Mouse (Mus musculus) CD4-positive, CD25-positive, alpha-beta regulatory T cell, adult 4 months (primary cell): Measurements from ENCODE around the gene Gm4756. TPM values are rescaled to one million over a fixed set of nuclear protein-coding genes. Genes with fewer than 3 reads are reported as not detected.
"Not testable (repeated sequence)": the region's sequence is repeated elsewhere in the genome, so short reads cannot be mapped to it uniquely, and the experiment has no call there.

Experiments
- ATAC-seq: one replicate; pipeline ENCODE4 v1.8.0; 2017
- polyA plus RNA-seq, 2 experiments: library from polyadenylated mRNA; unstranded; fragments of 100-300 nt; shearing (Covaris generic); gene quantifications; one replicate each; pipeline ENCODE4 v1.2.1; 2017

Gm4756 gene
- polyA plus RNA-seq, 2 experiments from 2014 or later = not detected

DNA sequence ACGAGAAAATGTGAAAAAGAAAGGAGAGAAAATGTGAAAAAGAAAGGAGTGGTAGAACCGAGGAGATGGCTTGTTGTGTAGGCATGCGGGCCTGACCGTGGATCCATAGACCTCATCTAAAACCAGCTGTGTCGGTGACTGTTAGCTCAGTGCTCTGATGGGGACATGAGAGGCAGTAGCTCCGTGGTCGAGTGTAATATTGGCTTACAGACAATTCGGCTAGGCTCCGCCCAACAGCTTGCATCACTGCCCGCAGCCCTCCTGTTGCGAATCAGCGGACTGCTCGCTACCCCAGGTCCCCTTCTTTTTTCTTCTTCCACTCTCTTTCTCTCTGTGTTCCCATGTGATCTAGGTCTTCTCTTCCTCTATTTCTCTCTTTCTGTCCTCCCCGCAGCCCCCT lies 540 bp downstream of the Gm4756 start:
- no peak for ATAC-seq

DNA sequence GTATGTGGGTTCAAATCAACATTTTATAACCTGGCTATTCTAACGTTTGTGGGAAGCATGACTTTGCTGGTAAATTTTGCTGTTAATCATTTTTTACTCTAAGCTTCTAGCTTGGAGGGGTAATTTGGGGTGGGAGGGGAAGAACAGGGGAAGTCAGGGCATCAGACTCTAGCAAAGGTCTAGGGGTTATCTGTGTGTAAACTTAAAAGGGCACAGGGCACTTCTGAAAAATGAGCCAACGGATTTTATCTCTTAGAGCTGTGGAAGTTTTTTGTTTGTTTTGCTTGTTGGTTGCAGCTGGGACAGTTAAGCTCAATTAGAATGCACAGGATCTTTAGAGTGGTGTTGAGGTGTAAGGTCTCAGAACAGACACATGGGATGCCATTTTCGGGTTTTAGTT lies 11.4 kb downstream of the Gm4756 start:
- ATAC-seq = no peak

DNA sequence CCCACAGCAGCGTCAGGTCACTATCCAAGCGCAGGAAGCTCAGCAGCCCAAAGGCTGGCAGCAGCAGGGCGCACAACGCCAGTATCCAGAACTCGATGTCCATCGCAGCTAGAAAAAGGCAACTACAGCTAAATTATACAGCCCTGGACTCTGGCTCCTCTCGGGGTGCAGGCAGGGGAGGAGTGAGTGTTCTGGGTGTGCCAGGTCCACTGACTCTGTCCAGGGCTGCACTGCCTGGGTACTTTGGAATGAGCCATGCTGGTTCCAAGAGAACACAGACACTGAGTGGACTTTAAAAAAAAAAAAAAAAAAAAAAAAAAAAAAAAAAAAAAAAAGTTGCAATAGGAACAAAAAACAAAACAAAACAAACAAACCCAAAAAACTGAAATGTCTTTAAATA lies 20.7 kb downstream of the Gm4756 start:
- ATAC-seq = no peak

DNA sequence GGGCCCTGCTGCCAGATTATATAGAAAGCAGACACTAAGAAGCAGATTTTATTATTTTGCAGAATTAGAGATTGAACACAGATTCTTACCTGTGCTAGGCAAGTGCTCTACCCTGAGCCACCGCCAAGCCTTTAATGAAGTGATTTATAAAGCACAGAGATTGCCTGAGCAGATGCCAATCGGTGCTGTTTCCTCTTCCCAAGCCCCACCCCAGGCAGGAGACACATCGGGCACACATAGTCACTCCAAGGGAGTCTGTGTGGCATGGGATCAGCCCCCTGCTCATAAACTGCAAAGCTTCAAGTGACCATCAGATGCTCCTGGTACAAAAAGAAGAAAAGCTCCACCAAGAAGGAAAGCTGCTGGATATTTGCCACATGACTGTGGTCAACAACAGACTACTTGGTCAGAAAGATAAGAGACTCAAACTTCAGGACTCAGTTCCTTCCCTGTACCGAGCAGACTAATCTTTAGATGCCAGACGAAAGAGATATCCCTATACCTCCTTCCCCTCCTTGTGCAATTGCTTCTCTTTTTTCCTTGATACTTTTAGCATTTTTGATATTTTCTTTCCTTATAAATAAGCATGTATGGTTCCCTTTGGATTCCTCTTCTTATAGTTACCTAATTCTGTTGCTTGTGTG lies 26.5 kb downstream of the Gm4756 start:
- no peak for ATAC-seq

DNA sequence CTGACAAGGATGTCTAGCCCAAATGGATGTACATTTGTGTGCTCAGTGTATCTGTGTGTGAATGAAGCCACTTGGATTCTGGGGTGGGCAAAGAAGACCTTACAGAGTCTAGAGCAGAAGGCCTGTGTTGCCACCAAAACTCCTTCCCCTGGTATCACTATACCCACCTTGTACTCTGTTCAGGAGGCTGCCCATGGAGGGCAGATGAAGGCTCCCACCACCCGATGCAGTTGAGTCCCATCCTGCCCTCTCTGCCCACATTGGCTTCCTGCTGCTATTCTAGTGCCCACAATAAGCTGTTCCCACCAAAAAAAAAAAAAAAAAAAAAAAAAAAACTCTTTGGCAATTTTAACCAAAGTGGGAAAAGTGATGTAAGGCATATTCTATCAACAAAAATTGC lies 28.0 kb downstream of the Gm4756 start:
- no peak for ATAC-seq

DNA sequence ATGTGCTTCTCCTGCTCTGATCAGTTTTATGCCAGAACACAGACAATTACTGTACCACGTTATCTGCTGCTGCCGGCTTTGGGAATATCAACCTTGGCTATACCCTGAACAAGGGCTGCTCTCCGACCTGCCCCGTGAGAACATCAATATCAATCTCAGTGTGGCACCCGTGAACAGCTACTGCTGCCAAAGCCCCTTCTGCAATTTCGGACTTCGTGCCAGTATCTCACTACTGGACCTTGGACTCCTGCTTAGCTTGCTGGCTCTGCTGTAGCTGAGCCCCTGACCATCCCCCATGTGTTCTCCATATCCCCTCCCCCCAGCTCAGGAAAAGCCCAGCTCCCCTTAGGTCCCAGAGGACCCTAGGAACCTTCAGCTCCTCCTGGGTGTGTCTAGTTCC lies 28.6 kb downstream of the Gm4756 start:
- no peak for ATAC-seq

DNA sequence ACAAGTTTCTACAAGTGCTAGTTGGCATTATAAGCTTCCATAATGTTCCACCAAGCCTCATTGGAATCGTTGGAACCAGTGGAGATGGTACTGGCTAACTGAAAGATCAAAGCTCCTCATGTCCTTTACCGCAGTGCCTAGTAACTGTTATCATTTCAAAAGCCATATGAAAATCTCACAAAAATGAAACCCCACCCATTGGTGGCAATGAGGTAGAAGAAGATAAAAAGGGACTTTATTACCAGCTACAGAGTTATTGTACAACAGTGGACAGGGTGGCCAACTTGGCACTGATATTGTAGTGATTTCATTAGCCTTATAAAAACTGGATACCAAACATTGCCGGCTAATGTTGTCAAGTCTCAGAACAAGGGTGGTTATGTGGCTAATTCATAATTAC lies 37.4 kb downstream of the Gm4756 start:
- no peak for ATAC-seq

DNA sequence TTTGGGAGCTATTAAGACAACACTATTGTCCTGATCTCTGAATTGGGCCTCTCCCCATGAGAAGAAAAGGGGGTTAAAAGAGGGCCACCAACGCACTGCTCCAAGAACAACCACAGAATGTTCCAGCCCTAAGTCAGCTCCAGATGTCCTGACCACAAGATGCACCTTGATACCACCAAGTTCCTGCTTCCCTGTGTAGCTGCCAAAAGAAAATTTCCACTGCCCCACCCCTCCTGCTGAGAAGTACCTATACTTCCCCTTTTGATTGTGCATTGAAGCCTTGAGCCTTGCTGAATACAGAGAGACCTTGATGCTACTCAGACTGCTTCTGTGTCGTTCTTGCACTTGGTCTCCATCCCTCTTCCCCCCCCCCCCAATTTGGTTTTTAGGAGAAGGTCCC lies 50.7 kb downstream of the Gm4756 start:
- not testable (repeated sequence) for ATAC-seq

DNA sequence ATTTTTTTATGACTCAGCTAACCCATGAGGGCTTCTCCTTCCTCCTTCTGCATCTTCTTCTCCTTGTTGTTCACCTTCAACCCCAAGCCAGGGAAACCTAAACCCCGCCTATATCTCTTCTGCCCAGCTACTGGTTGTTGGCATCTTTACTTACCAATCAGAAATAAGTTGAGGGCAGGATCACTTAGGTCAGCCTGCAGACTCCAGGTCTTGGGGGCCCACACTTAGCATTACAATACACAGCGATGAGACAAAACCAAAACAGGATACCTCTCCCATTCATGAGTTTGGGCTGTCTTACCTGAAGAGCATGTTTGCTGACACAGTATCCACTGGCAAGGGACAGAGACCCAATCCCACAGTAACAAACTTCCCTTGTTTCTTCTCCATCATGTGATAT lies 55.5 kb downstream of the Gm4756 start:
- no peak for ATAC-seq

DNA sequence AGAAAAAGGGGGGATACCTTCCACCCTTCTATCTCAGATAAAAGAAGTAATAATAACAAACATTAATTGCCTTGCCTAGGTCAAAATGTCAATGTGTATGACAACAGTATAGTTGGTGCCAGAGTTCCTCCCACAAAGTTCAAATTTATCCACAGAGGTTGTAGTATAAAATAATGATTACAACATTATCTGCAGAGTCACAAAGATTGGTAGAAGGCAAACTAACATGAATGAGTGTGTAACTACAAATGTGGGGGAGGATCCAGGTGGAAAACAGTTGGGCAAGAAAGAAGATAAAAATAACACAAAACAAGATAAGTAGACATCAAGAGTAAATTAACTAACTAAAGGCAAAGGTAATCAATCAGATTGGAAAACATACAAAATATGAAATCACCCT lies 56.5 kb downstream of the Gm4756 start:
- ATAC-seq = no peak

DNA sequence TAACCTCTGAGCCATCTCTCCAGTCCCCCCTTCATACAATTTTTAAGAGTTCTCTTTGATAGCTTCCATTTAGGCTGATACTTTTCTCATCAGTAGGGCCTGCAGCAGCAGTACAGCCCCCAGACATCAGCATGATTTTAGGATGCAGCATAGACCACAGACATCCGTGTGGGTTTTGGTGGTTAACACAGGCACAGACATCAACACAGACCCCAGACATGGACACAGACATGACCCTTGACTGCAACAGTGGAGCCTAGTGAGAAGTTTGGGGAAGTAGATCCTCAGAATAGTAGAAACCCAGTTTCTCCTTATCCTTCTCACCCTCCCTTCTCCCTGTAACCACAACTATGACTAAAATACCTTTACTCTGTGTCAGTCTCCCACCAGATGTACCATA lies 64.1 kb downstream of the Gm4756 start:
- ATAC-seq = no peak

DNA sequence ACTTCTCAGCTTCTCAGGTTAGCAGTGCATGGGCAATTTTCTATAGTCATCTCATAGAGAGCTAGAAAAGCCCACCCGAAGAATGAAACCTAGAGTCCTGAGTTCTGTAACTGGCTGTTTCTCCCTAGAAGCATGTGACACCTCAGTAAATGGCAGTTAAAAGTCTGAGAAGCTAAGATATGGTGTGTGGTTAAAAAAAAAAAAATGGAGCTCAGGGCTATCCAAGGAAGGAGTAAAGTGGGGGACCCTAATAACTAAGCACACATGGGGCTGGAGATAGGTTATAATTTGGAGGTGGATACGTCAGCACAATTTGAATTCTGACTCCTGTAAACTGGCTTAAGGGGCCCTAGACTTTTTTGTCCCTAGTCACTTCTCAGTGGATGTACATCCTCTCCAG lies 66.4 kb downstream of the Gm4756 start:
- no peak for ATAC-seq

DNA sequence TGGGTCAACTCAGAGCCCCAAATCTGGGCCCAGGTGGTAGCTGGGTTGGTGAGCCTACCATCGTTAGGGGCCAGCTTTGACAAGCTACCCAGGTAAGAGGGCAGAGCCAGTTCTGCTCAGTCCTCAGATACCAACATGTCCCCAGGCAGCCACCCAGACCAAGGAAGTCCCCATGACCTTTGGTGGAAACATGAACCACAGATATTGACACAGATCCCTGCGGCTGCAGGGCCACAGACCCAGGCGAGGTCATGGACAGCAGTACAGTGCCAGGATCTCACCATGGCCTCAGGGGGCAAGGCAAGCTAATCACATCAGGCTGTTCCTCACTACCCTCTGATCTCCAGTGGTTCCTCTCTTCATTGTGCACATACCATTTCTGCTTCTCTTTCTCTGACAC lies 67.4 kb downstream of the Gm4756 start:
- ATAC-seq = no peak

DNA sequence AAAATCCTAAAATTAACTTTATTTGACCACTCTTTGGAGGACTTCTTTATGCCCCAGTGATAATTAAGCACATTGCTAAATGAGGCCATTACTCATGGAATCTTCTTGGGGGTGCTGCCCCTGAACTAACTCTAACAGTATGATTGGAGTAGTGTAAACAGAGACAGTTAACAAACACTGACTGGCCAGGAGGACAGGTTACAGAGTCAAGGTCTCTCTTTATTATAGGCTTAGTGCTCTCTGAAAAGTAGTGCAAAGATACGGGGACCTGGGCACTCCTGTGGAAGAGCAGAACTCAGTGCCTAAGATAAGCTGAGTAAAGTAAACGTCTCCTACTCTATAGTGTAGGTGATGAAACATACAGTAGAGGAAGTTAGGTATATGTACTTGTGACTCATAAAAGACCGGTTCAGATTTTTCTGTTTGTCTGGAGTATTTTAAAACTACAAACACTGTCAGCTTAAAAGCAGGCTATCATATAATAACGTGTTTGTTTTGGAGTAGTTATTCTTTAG lies 85.1 kb downstream of the Gm4756 start:
- no peak for ATAC-seq

DNA sequence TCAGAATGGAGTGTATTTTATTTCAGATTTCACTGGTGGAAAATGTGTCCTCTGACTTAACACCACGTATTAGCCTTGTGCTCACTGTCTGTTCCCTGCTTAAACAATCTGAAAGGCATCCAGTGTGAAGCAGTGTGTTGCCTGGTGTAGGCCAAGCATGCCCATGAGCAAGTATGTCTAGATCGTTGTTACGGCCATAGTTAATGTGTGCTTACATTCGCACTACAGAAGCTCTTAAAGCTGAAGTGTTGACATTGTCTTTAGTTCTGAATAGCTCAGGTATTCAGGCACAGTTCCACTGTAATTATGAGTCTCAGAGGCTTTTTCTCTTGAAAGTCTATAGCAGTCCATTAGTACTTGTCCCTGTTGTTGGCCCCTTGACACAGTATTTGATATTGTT lies 95.1 kb downstream of the Gm4756 start:
- no peak for ATAC-seq

DNA sequence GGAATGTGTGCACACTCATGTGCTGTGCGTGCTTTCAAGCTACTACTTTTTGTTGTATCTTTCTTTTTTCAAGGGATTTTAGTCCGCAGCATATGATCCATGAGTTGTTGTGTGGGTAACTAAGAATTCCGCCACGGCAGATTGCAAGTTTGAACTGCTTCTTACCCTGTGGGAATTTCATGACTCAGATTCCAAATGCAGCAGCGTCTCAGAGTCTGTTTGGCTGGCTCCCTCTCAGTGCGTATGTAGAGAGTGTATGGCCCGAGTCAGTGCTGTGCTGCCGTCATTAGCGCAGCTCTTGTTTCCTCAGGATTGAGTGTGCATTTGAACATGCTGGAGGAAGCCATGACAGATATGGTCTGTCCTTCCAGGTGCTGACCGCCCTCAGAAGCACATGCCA lies 110.9 kb downstream of the Gm4756 start:
- no peak for ATAC-seq

DNA sequence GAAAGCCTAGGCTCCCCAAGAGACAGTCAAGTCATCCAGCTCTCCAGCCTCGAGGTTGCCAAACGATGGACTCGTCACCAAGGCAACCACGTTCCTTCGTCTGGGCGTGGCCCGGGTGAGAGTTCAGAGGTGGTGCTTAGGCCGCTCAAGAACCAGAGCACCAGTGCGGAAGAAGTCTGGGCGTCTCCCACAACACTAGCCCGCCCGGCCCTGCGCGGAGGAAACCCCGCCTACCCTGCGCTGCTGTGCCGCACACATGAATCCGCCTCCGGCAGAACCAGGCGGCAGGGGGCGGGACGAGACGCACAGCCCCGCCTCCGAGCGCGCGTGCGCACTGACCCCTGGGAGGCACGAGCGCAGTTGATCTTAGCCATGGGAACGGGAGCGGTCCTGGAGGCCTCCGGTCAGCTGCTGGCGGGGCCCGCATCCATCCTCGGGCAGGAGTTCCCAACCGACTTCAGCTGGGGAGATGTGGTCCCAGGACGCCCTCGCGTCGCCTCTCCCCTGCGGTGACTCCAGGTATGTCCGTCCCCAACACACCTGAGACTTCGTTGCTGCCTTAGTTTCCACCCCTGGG lies 113.4 kb downstream of the Gm4756 start, which contains the start of gene Pcnx4:
Gene Pcnx4, plus strand, starts transcription at position 363 of the 577 bp plus-strand sequence.
- peak; percentile 99 for ATAC-seq

DNA sequence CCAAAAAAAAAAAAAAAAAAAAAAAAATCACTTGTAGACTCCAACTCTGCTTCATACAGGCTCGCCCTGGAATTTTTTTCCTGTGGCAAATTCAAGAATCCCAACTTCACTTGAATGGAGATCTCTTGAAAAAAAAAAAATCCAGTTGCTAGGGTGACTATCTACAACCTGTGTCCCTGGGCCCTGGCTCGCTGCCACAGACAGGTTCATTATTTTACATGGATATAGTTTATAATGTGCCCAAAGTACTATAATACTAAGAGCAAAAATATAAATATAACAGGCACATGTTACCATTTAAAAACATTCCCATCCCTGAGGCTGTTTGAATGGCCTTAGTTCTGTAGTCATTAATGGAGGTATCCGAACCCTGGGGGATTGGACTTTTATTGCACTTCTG lies 113.9 kb downstream of the Gm4756 start:
- ATAC-seq = no peak

DNA sequence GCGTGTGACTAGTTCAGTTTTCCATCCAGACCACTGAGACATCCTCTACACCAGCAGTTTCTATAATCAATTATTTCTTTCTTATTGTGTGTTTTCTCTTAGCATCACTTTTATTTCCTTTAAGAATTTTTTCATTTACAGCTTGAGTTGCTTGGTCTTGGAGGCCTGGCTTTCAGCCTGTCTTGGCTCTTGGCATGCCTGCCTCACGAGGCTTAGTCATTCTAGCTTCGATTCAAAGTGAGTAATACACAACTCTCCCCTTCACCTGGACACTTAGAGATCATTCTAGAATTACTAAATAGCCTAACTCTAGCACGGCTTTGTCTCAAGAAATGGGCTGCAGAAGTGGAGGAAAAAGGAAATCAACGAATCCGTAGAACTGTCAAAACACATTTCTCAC lies 115.5 kb downstream of the Gm4756 start:
- ATAC-seq = no peak

DNA sequence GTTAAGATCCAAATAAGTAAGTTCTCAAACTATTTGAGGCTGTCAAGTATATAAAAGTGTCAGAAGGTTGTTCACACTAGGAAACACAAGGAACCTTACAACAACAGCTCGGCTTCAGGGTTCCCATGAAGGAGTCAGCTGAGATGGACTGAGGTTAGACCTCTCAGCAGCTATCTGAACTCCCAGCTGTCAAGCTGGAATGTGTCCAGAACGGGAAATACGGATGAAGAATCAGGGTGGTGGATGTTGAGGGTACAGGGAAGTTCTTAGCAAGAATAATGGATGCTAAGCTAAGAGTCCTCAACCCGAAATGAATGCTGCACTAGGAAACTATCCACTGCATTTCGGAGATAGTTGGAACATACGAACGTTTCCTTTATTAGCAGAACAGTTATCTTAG lies 117.2 kb downstream of the Gm4756 start:
- ATAC-seq = no peak
